Mouse (Mus musculus): ENCODE data around the gene Ctss. TPM values are rescaled to one million over a fixed set of nuclear protein-coding genes. Genes with fewer than 3 reads are reported as not detected.
A peak's percentile ranks its signal among the peaks of the same experiment; 100 is the strongest.

The Ctss gene
- total RNA-seq, 1 experiment from 2014 or later: 73.4 TPM

DNA sequence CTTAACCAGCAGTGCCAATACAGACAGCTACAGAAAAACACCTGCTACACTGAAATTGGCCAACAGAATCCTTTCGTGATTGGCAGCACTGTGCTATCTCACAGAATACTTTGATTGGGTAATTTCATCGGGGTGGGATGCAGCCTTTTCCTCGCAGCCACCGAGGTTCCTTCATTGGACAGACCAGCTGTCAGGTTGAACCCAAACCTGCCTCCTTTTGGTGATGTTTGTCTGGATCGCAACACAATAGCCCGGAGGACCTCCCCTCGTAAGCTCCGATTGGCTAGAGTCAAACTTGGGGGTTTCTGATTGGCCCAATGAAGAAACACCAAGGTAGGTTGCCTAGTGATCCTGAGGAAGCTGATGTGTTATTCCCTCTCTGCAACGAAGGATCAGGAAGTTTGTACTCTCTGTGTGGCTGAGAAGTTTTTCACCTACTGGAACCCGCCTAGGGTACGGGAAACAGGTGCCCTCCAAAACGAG lies 62.1 kb downstream of the Ctss start, which contains the start of gene Golph3l:
Gene Golph3l, plus strand, starts transcription at position 331 of the 483 bp plus-strand sequence.
- peak; percentile 100 for ATAC-seq (replicated peaks in 1 of 2; ENCODE audit: insufficient read depth in 1 of 2, low FRiP score in 2 of 2, low TSS enrichment in 1 of 2, low read depth in 1 of 2, poor library complexity in 2 of 2, severe bottlenecking in 2 of 2)

DNA sequence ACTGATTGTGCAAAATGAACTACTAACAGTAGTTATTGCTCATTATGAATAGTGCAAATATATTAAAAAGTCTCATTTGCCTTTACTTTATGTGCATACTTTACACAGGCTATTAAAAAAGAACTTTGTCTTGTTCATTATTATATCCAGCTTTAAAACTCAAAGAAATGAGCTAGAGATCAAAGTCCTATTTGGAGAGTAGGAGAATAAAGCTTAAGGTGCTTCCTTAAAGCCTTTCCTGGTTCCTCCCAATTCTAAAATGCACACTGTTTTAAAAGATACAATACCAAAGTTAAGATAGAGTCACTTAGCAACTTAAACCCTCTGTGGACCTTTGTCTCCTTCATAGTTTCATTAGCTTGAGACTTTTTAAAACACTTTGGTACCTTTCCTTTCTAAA lies 72.1 kb downstream of the Ctss start:
- no peak for ATAC-seq (replicated peaks in 1 of 2; ENCODE audit: insufficient read depth in 1 of 2, low FRiP score in 2 of 2, low TSS enrichment in 1 of 2, low read depth in 1 of 2, poor library complexity in 2 of 2, severe bottlenecking in 2 of 2)

DNA sequence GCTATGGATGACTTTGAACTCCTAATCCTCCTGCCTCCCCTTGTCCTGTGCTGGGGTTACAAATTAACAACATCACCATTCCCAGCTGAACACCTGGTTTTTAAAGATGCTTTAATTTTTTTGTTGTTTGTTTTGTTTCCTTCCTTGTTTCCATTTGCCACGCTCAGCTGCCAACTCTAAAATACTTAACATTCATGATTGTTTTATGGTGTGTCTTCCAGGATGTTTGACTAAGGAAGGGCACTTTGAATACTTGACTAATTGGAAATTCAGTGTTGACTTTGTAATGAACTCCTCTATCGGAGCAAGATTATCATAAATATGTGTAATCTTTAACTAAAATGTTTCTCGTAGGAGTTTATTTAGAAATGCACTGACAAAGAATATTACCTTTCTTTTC lies 74.7 kb downstream of the Ctss start:
- no peak for ATAC-seq (replicated peaks in 1 of 2; ENCODE audit: insufficient read depth in 1 of 2, low FRiP score in 2 of 2, low TSS enrichment in 1 of 2, low read depth in 1 of 2, poor library complexity in 2 of 2, severe bottlenecking in 2 of 2)

Other genes starting within 250 kb of the Ctss start
- gene Mindy1, start 245.4 kb upstream of the Ctss start, total RNA-seq (2017): 42.4 and 45.4 TPM in 2 replicates
- 9.8 and 11.7 TPM in 2 replicates for gene Prune1, start 244.7 kb upstream of the Ctss start, total RNA-seq (2017)
- 8.0 and 9.9 TPM in 2 replicates for gene Anxa9, start 219.6 kb upstream of the Ctss start, total RNA-seq (2017)
- gene Cers2, start 212.0 kb upstream of the Ctss start, total RNA-seq (2017): 103 and 119 TPM in 2 replicates
- 37.0 and 46.7 TPM in 2 replicates for gene Setdb1, start 169.6 kb upstream of the Ctss start, total RNA-seq (2017)
- gene 4930558C23Rik, start 123.9 kb upstream of the Ctss start, total RNA-seq (2017): not detected in 2 replicates
- gene Arnt, start 92.4 kb upstream of the Ctss start, total RNA-seq (2017): 28.8 and 29.3 TPM in 2 replicates
- not detected in 2 replicates for gene Ctsk, start 27.5 kb upstream of the Ctss start, total RNA-seq (2017)
- not detected in 2 replicates for gene Hormad1, start 32.9 kb downstream of the Ctss start, total RNA-seq (2017)
- gene Golph3l, start 62.1 kb downstream of the Ctss start, total RNA-seq (2017): 67.3 and 71.2 TPM in 2 replicates
- gene Ensa, start 98.2 kb downstream of the Ctss start, total RNA-seq (2017): 106 and 109 TPM in 2 replicates
- gene Mcl1, start 132.0 kb downstream of the Ctss start, total RNA-seq (2017): 285 and 320 TPM in 2 replicates
- 0.13 TPM in 1 of 2 replicates, not detected in the other for gene Adamtsl4, start 161.1 kb downstream of the Ctss start, total RNA-seq (2017)
- 0.75 and 4.1 TPM in 2 replicates for gene Ecm1, start 212.8 kb downstream of the Ctss start, total RNA-seq (2017)
- 44.8 and 45.2 TPM in 2 replicates for gene Tars2, start 233.4 kb downstream of the Ctss start, total RNA-seq (2017)

All from hematopoietic stem cell, adult 5-6 weeks (primary cell).